Mouse (Mus musculus) MEL (cell line): ENCODE results near the gene Ccr2. TPM values are rescaled to one million over a fixed set of nuclear protein-coding genes. Genes with fewer than 3 reads are reported as not detected.

Experiments used
- DNase-seq: peaks from one replicate; pipeline ENCODE4 v3.0.0; 2011; ENCODE audit warnings: low read depth, low spot score
- H3K27ac ChIP-seq: 2 replicates; pipeline ENCODE4 v1.5.1; 2012; ENCODE audit warnings: low read depth, mild to moderate bottlenecking, control low read depth, low read length, moderate library complexity; ENCODE audit not compliant: control insufficient read depth
- H3K27me3 ChIP-seq, 2 experiments: fragments of 150-350 bp in 1 of 2; sonication (generic) in 1 of 2; 2 replicates each; pipeline ENCODE4 v1.6.1; 2012; ENCODE audit warnings: low read length in 2 of 2, mild to moderate bottlenecking in 2 of 2, improper control_type of control experiment in 1 of 2, moderate library complexity in 1 of 2; ENCODE audit not compliant: insufficient read depth in 2 of 2, control insufficient read depth in 1 of 2
- H3K36me3 ChIP-seq, 2 experiments: 2 replicates each; pipeline ENCODE4 v1.6.1; 2012 to 2014; ENCODE audit warnings: low read length in 2 of 2, improper control_type of control experiment in 1 of 2, inconsistent platforms in 1 of 2, mild to moderate bottlenecking in 1 of 2; ENCODE audit not compliant: insufficient read depth in 2 of 2, control insufficient read depth in 1 of 2
- H3K4me1 ChIP-seq, 2 experiments: fragments of 150-350 bp in 1 of 2; sonication (generic) in 1 of 2; 2 replicates each; pipeline ENCODE4 v1.6.1; 2012; ENCODE audit warnings: low read length in 2 of 2, improper control_type of control experiment in 1 of 2, mild to moderate bottlenecking in 1 of 2; ENCODE audit not compliant: insufficient read depth in 2 of 2, control insufficient read depth in 1 of 2
- H3K4me3 ChIP-seq, 2 experiments: fragments of 150-350 bp in 1 of 2; sonication (generic) in 1 of 2; 2 replicates each; pipeline ENCODE4 v1.5.1; 2012; ENCODE audit warnings: low read depth in 2 of 2, low read length in 2 of 2, mild to moderate bottlenecking in 2 of 2, moderate library complexity in 2 of 2, control low read depth in 1 of 2, improper control_type of control experiment in 1 of 2; ENCODE audit not compliant: control insufficient read depth in 1 of 2, insufficient read depth in 1 of 2
- H3K79me2 ChIP-seq: 2 replicates; pipeline ENCODE4 v1.6.1; 2012; ENCODE audit warnings: mild to moderate bottlenecking, low read length, moderate library complexity; ENCODE audit not compliant: control insufficient read depth, poor library complexity, insufficient read depth
- H3K9ac ChIP-seq: 2 replicates; pipeline ENCODE4 v1.6.1; 2012; ENCODE audit warnings: low read depth, mild to moderate bottlenecking, control low read depth, low read length, moderate library complexity; ENCODE audit not compliant: control insufficient read depth, poor library complexity, severe bottlenecking
- H3K9me3 ChIP-seq: fragments of 150-350 bp; sonication (generic); replicated peaks from 2 replicates; pipeline ENCODE4 v1.6.1; 2012; ENCODE audit warnings: mild to moderate bottlenecking, low read length, improper control_type of control experiment, moderate library complexity; ENCODE audit not compliant: insufficient read depth
- CHD1 ChIP-seq: IDR thresholded peaks from 2 replicates; pipeline ENCODE4 v1.6.1; 2012; ENCODE audit warnings: low read depth, mild to moderate bottlenecking, inconsistent platforms, low read length, improper control_type of control experiment
- CHD2 ChIP-seq: IDR thresholded peaks from 2 replicates; pipeline ENCODE4 v1.6.1; 2011; ENCODE audit warnings: low read length, improper control_type of control experiment
- CTCF ChIP-seq, 3 experiments: IDR thresholded peaks in 2 of 3; conservative IDR thresholded peaks in 1 of 3; 2 replicates each; pipeline ENCODE4 v1.5.1; 2011 to 2012; ENCODE audit warnings: low read length in 3 of 3, low read depth in 2 of 3, mild to moderate bottlenecking in 2 of 3, improper control_type of control experiment in 1 of 3, inconsistent platforms in 1 of 3, mixed read lengths in 1 of 3, moderate library complexity in 1 of 3; ENCODE audit not compliant: control insufficient read depth in 1 of 3, insufficient read depth in 1 of 3, poor library complexity in 1 of 3, severe bottlenecking in 1 of 3
- E2F4 ChIP-seq: IDR thresholded peaks from 2 replicates; pipeline ENCODE4 v1.6.1; 2011; ENCODE audit warnings: low read depth, low read length, improper control_type of control experiment, borderline replicate concordance
- ELF1 ChIP-seq: IDR thresholded peaks from 2 replicates; pipeline ENCODE4 v1.6.1; 2014; ENCODE audit warnings: low read depth, mild to moderate bottlenecking, inconsistent platforms, low read length, improper control_type of control experiment, moderate library complexity
- GATA1 ChIP-seq: IDR thresholded peaks from 2 replicates; pipeline ENCODE4 v1.6.1; 2011; ENCODE audit warnings: low read depth, low read length, improper control_type of control experiment
- HCFC1 ChIP-seq: IDR thresholded peaks from 2 replicates; pipeline ENCODE4 v1.6.1; 2012; ENCODE audit warnings: low read depth, mild to moderate bottlenecking, inconsistent platforms, low read length, improper control_type of control experiment, moderate library complexity
- KAT2A ChIP-seq: conservative IDR thresholded peaks from 2 replicates; pipeline ENCODE4 v1.6.1; 2012; ENCODE audit warnings: low read depth, low read length, improper control_type of control experiment, inconsistent platforms
- MAFK ChIP-seq: IDR thresholded peaks from 2 replicates; pipeline ENCODE4 v1.6.1; 2011; ENCODE audit warnings: low read depth, mild to moderate bottlenecking, low read length, improper control_type of control experiment, borderline replicate concordance
- MAX ChIP-seq: IDR thresholded peaks from 2 replicates; pipeline ENCODE4 v1.6.1; 2011; ENCODE audit warnings: low read length, improper control_type of control experiment
- MEF2A ChIP-seq: IDR thresholded peaks from 2 replicates; pipeline ENCODE4 v1.6.1; 2014; ENCODE audit warnings: low read depth, mild to moderate bottlenecking, inconsistent platforms, low read length, improper control_type of control experiment; ENCODE audit not compliant: poor library complexity, insufficient replicate concordance, severe bottlenecking; ENCODE audit errors: extremely low read depth
- MXI1 ChIP-seq: IDR thresholded peaks from 2 replicates; pipeline ENCODE4 v1.6.1; 2011; ENCODE audit warnings: mild to moderate bottlenecking, low read depth, low read length, improper control_type of control experiment
- MYB ChIP-seq: IDR thresholded peaks from 2 replicates; pipeline ENCODE4 v1.6.1; 2011; ENCODE audit warnings: mild to moderate bottlenecking, low read depth, low read length, improper control_type of control experiment
- MYC ChIP-seq: IDR thresholded peaks from 2 replicates; pipeline ENCODE4 v1.6.1; 2011; ENCODE audit warnings: low read depth, mild to moderate bottlenecking, low read length, improper control_type of control experiment, moderate library complexity
- NELFE ChIP-seq: IDR thresholded peaks from 2 replicates; pipeline ENCODE4 v1.6.1; 2011; ENCODE audit warnings: low read depth, low read length, improper control_type of control experiment
- NRF1 ChIP-seq: IDR thresholded peaks from 2 replicates; pipeline ENCODE4 v1.6.1; 2014; ENCODE audit warnings: low read depth, mild to moderate bottlenecking, inconsistent platforms, low read length, improper control_type of control experiment, moderate library complexity; ENCODE audit not compliant: poor library complexity, insufficient read depth, severe bottlenecking
- POLR2A ChIP-seq, 2 experiments: IDR thresholded peaks; 2 replicates each; pipeline ENCODE4 v1.6.1; 2011 to 2012; ENCODE audit warnings: low read length in 2 of 2, mild to moderate bottlenecking in 2 of 2, control low read depth in 1 of 2, improper control_type of control experiment in 1 of 2, low read depth in 1 of 2, moderate library complexity in 1 of 2; ENCODE audit not compliant: control insufficient read depth in 1 of 2, insufficient read depth in 1 of 2, poor library complexity in 1 of 2
- POLR2AphosphoS2 ChIP-seq: IDR thresholded peaks from 2 replicates; pipeline ENCODE4 v1.6.1; 2011; ENCODE audit warnings: low read length, improper control_type of control experiment
- POLR2AphosphoS5 ChIP-seq: IDR thresholded peaks from 2 replicates; pipeline ENCODE4 v1.6.1; 2012; ENCODE audit warnings: low read depth, borderline replicate concordance, mild to moderate bottlenecking, inconsistent platforms, low read length, moderate library complexity, mixed read lengths
- RAD21 ChIP-seq: IDR thresholded peaks from 2 replicates; pipeline ENCODE4 v1.6.1; 2011; ENCODE audit warnings: mild to moderate bottlenecking, low read depth, low read length, improper control_type of control experiment
- RCOR1 ChIP-seq: IDR thresholded peaks from 2 replicates; pipeline ENCODE4 v1.6.1; 2012; ENCODE audit warnings: low read depth, mild to moderate bottlenecking, inconsistent platforms, low read length, improper control_type of control experiment
- SIN3A ChIP-seq: IDR thresholded peaks from 2 replicates; pipeline ENCODE4 v1.6.1; 2012; ENCODE audit warnings: low read length, improper control_type of control experiment, inconsistent platforms
- TCF12 ChIP-seq: IDR thresholded peaks from 2 replicates; pipeline ENCODE4 v1.6.1; 2014; ENCODE audit warnings: low read depth, mild to moderate bottlenecking, inconsistent platforms, low read length, improper control_type of control experiment, moderate library complexity
- USF1 ChIP-seq: IDR thresholded peaks from 2 replicates; pipeline ENCODE4 v1.6.1; 2014; ENCODE audit warnings: low read depth, mild to moderate bottlenecking, inconsistent platforms, low read length, improper control_type of control experiment, moderate library complexity
- USF2 ChIP-seq, 2 experiments: IDR thresholded peaks; 2 replicates each; pipeline ENCODE4 v1.6.1; 2011 to 2012; ENCODE audit warnings: improper control_type of control experiment in 2 of 2, low read length in 2 of 2, borderline replicate concordance in 1 of 2, inconsistent platforms in 1 of 2, low read depth in 1 of 2, mild to moderate bottlenecking in 1 of 2; ENCODE audit not compliant: insufficient read depth in 1 of 2
- ZKSCAN1 ChIP-seq: IDR thresholded peaks from 2 replicates; pipeline ENCODE4 v1.6.1; 2012; ENCODE audit warnings: low read depth, mild to moderate bottlenecking, inconsistent platforms, low read length, improper control_type of control experiment, moderate library complexity
- ZMIZ1 ChIP-seq: IDR thresholded peaks from 2 replicates; pipeline ENCODE4 v1.6.1; 2012; ENCODE audit warnings: low read depth, mild to moderate bottlenecking, inconsistent platforms, low read length, improper control_type of control experiment, moderate library complexity
- ZNF384 ChIP-seq: IDR thresholded peaks from 2 replicates; pipeline ENCODE4 v1.6.1; 2012; ENCODE audit warnings: low read depth, mild to moderate bottlenecking, inconsistent platforms, low read length, improper control_type of control experiment
- polyA plus RNA-seq, 2 experiments: library from polyadenylated mRNA; stranded (reverse) in 1 of 2; unstranded in 1 of 2; fragments of >175 nt in 1 of 2; fragments of >200 nt in 1 of 2; gene quantifications; 2 replicates each; pipeline versions ENCODE4 v1.2.1 to v1.2.4; 2012; ENCODE audit warnings: low replicate concordance in 2 of 2, low read depth in 1 of 2; ENCODE audit not compliant: insufficient read length in 2 of 2, insufficient read depth in 1 of 2, missing spikeins in 1 of 2
- total RNA-seq: library from RNA; depleted of rRNA; stranded (reverse); fragments of 300-350 nt; gene quantifications from 2 replicates; pipeline ENCODE4 v1.2.3, GENCODE M21; 2012

The Ccr2 gene
- total and polyA plus RNA-seq, 3 experiments = 4.1 to 10.8 TPM; not detected in 1

DNA sequence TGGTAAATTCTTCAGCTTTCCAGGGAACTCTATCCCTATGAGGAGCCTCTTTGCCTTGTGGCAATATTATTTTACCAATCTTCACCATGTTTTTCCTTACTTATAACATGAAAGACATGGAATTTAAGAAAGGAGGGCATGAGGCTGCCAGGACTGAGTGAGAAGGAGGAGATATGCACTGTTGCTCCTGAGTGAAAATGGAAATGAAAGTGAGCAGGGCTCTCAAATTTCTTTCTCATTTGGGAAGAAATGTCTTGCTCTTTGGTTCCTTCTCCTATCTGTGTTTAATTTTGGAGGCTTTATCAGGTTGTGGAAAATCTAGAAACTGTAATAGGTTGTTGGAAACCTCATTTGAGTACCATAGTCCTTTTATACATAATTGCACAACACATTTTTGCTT is 5.5 kb downstream of the Ccr2 start:
- Histone ChIP-seq H3K27ac (no peak overlapping the region), H3K27me3 (no peaks in the 10 kb centered on the region), H3K9ac (no peak overlapping the region), H3K4me3 (no peak overlapping the region), H3K79me2 (no peaks in the 10 kb centered on the region), H3K36me3 (peaks cover 0 to 70% of the 10 kb centered on the region in 2 experiments; a peak in 3 of 4 replicates), H3K4me1 (peaks cover 28 to 47% of the 10 kb centered on the region in 2 experiments), H3K9me3 (no peaks in the 10 kb centered on the region)
- TF ChIP-seq MYC = no peak
- TF ChIP-seq SIN3A = no peak
- no peak for TF ChIP-seq CHD1
- no peak for TF ChIP-seq E2F4
- no peak for TF ChIP-seq CTCF (IDR thresholded peaks at IDR 0.05 in 2 of 3, conservative IDR thresholded peaks at IDR 0.05 in 1 of 3; ENCODE audit: control insufficient read depth in 1 of 3, insufficient read depth in 1 of 3, low read depth in 2 of 3, low read length in 3 of 3, poor library complexity in 1 of 3, severe bottlenecking in 1 of 3)
- TF ChIP-seq POLR2A (IDR thresholded peaks at IDR 0.05; ENCODE audit: control insufficient read depth in 1 of 2, insufficient read depth in 1 of 2, low read depth in 1 of 2, low read length in 2 of 2, poor library complexity in 1 of 2) = no peak
- no peak for TF ChIP-seq USF2 (IDR thresholded peaks at IDR 0.05; ENCODE audit: borderline replicate concordance in 1 of 2, insufficient read depth in 1 of 2, low read depth in 1 of 2, low read length in 2 of 2)
- no peak for TF ChIP-seq POLR2AphosphoS5
- TF ChIP-seq MAFK = no peak
- no peak for TF ChIP-seq RCOR1
- TF ChIP-seq MYB = no peak
- DNase-seq = no peak

GRCm38 (mm10) chr9:124108356-124109127 is 6.8 kb downstream of the Ccr2 start:
- Histone ChIP-seq H3K9me3 (no peaks in the 10 kb centered on the region), H3K36me3 (peaks cover 0 to 68% of the 10 kb centered on the region in 2 experiments; a peak in 3 of 4 replicates), H3K27ac (peak overlapping the region; percentile 99), H3K79me2 (no peaks in the 10 kb centered on the region), H3K27me3 (no peaks in the 10 kb centered on the region), H3K9ac (peak overlapping the region; percentile 31; the same call in 1 of the 2 replicates), H3K4me1 (peaks cover 20 to 44% of the 10 kb centered on the region in 2 experiments), H3K4me3 (0 out of 4 replicates have a peak overlapping the region, but pooled peaks of 1 of the 2 experiments have one; percentile 6)
- peak; percentile 82 for DNase-seq
- TF ChIP-seq KAT2A (no peak), E2F4 (no peak), GATA1 (peak; percentile 77), MAX (0 out of 2 replicates have a peak, but pooled peaks have one; percentile 5), ZNF384 (no peak), RAD21 (no peak), CHD2 (no peak), TCF12 (peak; percentile 77), USF1 (no peak), MYC (no peak; the same call in 1 of the 2 replicates), NRF1 (no peak), CTCF (IDR thresholded peaks at IDR 0.05 in 2 of 3, conservative IDR thresholded peaks at IDR 0.05 in 1 of 3; ENCODE audit: control insufficient read depth in 1 of 3, insufficient read depth in 1 of 3, low read depth in 2 of 3, low read length in 3 of 3, poor library complexity in 1 of 3, severe bottlenecking in 1 of 3) (no peak), ZKSCAN1 (no peak), MXI1 (no peak), ZMIZ1 (no peak), HCFC1 (0 out of 2 replicates have a peak, but pooled peaks have one; percentile 27), NELFE (no peak), ELF1 (no peak), RCOR1 (peak; percentile 51), USF2 (IDR thresholded peaks at IDR 0.05; ENCODE audit: borderline replicate concordance in 1 of 2, insufficient read depth in 1 of 2, low read depth in 1 of 2, low read length in 2 of 2) (no peak), POLR2AphosphoS2 (no peak), MEF2A (no peak), MAFK (peak; percentile 53; the same call in 1 of the 2 replicates)
